Mouse (Mus musculus) thymus, postnatal 0 days (tissue): ENCODE data around the gene Myo1a. TPM values are rescaled to one million over a fixed set of nuclear protein-coding genes. Genes with fewer than 3 reads are reported as not detected.
A peak's percentile ranks its signal among the peaks of the same experiment; 100 is the strongest.

Source experiments
- DNase-seq: peaks from one replicate; pipeline ENCODE4 v3.0.0-alpha.2; 2015; ENCODE audit warnings: low spot score
- polyA plus RNA-seq: library from polyadenylated mRNA; unstranded; fragments of >200 nt; fragmentation: Nextera tagmentation; extraction: Ambion mirVana; gene quantifications from 2 replicates; pipeline ENCODE4 v1.2.1, GENCODE M21; 2015

Gene Myo1a
- polyA plus RNA-seq, 1 experiment from 2014 or later, result 0.62 TPM

DNA sequence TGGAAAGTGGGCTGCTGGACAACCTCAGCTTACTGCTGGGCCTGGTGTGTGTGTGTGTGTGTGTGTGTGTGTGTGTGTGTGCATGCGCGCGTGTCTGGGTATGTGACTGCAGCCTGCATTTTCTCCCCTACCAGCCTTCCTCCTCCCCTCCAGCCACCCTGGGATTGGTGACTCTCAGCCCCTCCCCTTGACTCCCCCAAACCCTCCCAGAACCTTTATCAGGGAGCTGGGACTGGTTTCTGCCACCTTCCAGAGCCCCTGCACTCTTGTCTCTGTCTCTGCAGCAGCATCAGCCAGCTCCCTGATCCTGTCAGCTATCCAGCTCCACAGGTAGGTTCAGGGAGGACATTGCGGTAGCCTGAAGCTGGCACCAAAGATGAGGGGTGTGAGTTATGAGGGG, 20.2 kb downstream of the Myo1a start:
- DNase-seq, result no peak

DNA sequence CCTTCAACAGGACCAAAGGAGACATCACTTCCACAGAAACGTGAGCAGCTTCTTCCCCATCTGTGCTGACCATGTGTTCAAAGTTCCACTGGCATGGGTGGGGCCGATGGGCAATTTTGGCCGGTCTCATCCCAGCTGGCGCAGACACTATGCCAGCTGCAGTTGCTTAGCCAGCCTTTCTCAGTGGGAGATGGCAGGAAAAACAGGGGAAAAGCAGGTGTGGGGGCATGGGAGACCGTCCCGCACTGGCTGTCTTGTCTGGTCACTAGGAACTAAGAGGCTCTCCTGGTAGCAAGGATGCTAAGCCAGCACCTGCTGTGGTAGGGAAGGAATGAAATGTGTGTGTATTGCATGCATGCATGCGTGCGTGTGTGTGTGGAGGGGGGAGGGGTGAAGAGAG, 23.5 kb downstream of the Myo1a start:
- no peak for DNase-seq

GRCm38 (mm10) chr10:127730285-127730932, 25.4 kb downstream of the Myo1a start:
- no peak for DNase-seq

GRCm38 (mm10) chr10:127730933-127731310, 26.0 kb downstream of the Myo1a start:
- no peak for DNase-seq

GRCm38 (mm10) chr10:127731397-127731796, 26.4 kb downstream of the Myo1a start:
- DNase-seq, result no peak

GRCm38 (mm10) chr10:127734434-127734833, 29.5 kb downstream of the Myo1a start:
- peak; percentile 15 for DNase-seq

GRCm38 (mm10) chr10:127736266-127736665, 31.3 kb downstream of the Myo1a start:
- DNase-seq, result peak; percentile 7

DNA sequence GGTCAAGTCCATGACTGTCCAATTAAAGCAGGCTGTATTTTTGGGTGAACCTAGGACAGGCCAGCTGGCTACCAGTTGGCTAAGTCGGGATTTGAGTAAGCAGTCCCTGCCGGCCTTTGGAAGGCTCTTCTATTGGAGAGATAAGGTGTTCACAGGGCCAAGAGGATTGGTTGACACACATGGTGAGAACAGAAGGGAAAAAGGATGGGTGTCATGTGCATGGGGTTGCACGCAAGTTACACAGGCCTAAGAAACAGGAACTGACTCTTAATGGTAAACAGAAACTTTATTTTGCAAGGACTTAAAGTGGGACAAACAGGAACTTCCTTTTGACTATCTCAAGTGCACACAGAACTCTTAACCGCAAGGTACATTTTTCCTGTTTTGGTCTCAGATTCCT, 31.9 kb downstream of the Myo1a start:
- no peak for DNase-seq

GRCm38 (mm10) chr10:127737552-127737951, 32.6 kb downstream of the Myo1a start:
- no peak for DNase-seq

DNA sequence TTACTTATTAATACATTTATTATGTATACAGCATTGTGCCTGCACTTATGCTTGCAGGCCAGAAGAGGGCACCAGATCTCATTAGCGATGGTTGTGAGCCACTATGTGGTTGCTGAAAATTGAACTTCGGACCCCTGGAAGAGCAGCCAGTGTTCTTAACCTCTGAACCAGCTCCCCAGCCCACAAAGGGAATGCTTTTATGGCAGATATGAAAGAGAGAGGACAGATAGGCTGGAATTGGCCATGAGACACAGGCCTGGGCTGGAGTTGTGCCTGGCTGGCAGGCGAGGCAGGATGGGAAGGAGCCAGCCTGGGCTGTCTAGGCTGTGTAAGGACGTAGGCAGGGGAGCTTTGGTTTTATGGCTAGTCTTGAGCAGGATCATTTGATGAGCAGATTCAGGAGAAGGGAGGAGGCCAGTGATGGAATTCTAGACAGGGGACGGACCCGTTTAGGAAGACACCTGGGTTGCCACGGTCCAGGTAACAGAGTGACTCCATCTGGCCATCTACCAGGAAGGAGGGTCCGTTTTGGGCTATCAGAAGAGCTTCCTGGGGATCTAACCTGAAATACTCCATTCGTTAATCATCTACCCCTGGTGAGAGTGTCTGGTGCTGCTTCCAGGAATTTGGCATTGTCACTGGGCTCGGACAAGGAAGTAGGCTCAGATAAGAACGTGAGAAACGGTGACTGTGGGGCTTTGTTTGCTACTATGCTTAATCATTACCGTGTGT, 33.3 kb downstream of the Myo1a start:
- DNase-seq, result peak; percentile 37

GRCm38 (mm10) chr10:127739083-127739660, 34.2 kb downstream of the Myo1a start, which contains the start of gene Zbtb39:
Gene Zbtb39 (plus strand): TSS chr10:127739538.
- peak; percentile 79 for DNase-seq

DNA sequence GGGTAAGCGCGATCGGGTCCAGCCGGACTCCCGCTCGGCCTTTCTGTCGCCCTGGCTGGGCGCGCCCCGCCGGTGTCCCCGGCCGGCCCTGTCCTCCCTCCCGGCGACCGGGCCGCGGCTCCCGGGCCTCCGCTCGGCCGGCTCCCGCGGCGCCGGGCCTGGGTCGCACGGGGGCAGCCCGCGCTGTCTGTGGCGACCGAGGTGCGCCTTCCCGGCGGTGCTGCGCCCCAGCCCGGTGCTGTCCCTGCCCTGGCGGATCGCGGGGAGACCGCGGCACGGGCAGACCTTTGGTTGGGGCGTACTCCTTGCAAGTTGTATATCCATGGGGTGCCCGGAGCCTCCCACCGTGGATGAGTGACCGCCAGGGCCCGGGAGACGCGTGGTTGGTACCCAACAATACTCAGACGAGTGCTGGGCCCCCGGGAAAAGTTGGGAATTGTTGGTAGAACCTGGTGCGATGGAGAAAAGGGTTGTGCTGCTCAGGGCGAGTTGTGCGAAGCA, 34.7 kb downstream of the Myo1a start:
- DNase-seq, result peak; percentile 30

GRCm38 (mm10) chr10:127744661-127745060, 39.7 kb downstream of the Myo1a start:
- DNase-seq, result peak; percentile 53

DNA sequence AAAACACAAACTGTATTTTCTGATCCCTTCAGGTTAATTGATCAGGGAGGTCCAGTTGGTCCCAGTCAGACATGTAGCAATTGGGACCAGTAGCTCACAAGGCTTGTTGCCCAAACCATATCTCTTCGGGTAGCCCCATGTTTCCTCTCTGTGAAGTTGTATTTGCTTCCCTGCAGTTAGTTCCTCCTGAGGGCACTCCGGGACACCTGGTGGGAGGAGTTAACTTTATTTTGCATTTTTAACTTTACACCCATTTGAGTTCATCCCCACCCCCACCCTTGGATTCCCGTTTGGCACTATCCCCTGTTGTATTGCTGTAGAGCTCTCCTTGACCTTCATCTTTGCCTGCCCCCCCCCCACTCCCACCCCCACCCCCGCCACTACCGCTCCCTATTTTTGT, 40.9 kb downstream of the Myo1a start:
- no peak for DNase-seq

DNA sequence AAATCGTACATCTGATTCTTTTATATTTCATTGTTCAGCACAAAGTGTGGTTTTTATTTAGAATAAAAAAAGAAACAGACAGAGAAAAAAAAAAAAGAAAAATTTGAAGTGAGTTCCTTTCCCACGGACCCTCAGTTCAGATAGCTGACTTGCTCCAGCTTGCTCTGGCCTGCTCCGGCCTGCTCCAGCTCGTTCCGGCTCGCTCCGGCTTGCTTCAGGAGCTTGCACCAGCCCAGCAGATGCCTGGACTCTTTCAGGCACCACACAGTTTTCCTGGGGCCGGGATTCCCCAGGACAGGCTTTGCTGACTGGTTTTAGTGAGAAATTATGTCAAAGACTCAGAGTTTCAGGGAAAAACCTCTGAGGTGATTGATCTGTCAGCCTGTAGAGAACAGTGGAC, 42.3 kb downstream of the Myo1a start:
- DNase-seq, result no peak

DNA sequence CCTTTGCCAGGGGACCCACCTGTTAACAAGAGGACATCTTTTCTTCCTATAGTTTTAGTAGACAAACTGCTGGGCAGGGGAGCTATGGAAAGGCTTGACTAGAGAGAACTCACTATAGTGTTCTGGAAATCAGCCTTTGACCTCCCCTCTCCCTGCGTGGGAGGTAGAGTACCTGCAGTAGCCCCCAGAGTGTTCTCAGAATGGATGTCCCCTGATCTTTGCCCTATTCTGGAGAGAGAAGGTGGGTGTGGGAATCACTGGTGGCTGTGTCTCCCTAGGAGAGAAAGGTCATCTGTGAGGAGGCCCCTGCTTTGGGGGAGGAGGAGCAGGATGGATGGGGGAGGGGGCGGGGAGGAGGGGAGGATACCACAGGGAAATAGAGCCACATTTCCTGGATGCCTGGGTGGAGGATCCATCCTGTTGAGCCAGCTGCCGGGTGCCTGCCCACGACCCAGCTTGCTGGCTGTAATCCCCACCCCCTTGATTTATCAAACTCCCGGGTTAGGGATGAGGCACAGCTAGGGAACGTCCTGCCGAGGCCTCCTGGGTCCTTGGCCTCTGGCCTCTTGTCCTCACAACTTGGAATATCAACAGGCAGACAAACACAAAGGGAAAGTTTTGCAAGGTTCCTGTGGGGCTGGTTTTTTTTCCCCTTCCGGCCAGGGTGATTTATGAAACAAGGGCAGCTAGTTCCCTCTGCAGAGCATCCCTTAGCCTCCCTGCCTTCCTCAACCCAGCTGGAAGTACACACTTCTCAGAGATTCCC, 44.1 kb downstream of the Myo1a start:
- DNase-seq, result no peak

GRCm38 (mm10) chr10:127750136-127750777, 45.3 kb downstream of the Myo1a start:
- no peak for DNase-seq

GRCm38 (mm10) chr10:127751548-127751947, 46.6 kb downstream of the Myo1a start, which contains the start of gene Gpr182:
Gene Gpr182 (minus strand): TSS chr10:127751732.
- DNase-seq, result no peak

DNA sequence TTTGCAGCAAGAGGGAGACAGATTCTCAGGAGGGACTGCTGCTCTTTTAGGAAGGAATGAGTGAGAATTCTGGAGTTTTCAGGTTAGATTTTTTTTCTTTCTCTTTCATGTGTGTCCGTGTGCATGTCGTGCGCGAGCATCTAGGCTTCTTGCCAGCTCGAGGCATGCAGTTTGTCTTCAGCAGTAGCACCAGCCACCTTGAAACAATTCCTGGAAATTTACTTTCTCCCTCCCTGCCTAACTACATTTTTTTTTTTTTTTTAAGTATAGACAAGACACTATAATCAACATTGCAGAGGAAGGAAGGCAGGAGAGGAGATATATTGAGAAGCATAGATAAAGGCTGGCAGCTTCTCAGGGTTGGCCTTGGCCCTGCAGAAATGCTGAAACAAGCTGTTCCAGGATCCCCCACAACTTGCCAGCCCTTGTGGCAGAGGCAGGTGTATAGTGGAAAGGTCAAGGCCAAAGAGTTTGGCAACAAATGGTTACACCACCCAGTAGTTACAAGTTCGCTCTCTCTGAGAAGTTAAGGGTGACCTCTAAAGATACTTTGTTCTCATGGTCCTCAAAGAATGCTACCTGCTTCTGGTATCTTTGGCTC, 49.7 kb downstream of the Myo1a start:
- DNase-seq, result no peak

DNA sequence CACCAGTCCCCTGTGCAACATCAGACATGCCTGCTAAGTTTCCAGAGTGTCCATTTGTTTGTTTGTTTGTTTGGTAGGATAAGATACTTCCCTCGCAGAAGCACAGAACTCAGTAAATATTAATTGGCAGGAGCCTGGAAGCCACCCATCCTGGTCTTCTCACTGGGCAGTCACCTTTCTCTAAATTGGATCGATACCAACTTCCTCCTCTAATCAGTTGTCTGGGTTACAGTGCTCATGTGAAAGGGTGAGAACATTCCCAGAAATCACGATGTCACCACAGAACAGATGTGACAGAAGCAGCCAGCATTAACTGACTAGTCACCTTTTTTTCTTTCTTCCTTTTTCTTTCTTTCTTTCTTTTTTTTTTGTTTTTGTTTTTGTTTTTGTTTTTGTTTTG, 50.3 kb downstream of the Myo1a start:
- DNase-seq, result no peak
